Mouse (Mus musculus): ENCODE data around the gene Arpin.

- no peak for TF ChIP-seq CTCF (IDR thresholded peaks at IDR 0.05; ENCODE audit: control insufficient read depth, insufficient read depth, low read length)
- TF ChIP-seq POLR2A (IDR thresholded peaks at IDR 0.05; ENCODE audit: borderline replicate concordance, control insufficient read depth, low read depth, low read length), result no peak
These were observed 27.8 kb downstream of the Arpin start for GRCm38 (mm10) chr7:79907356-79907755.
